Mouse (Mus musculus) R1 (cell line): ENCODE results near the gene Arhgap20.

Source experiments
- DNase-seq: peaks from one replicate; pipeline ENCODE4 v3.0.0-alpha.2; 2018; ENCODE audit warnings: low read depth, low spot score

The Arhgap20 gene

DNA sequence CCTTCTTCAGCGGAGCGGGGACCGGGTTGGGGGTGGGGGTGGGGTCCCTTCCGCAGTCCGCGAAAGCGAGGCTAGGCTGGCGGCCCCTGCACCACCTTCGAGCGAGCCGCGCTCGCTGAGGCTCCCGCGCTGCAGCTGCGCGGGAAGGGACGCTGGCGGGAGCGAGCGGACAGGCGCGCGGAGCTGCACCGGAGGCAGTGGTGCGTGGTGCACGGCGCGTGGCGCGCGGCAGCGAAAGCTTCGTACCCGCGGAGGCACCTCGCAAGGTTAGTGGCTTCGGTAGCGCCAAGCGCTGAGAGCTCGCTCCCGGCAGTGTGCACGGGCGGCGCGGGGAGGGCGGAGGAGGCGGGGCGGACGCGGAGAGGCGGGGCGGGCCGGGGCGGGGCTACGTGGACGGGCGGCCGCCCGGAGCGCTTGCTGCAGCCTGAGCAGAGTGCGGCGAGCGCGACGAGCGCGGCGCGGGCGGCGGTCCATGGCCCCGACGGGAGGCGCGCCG lies at the start of gene Arhgap20:
Gene Arhgap20, plus strand, starts transcription at position 417 of the 496 bp plus-strand sequence.
- peak; percentile 70 for DNase-seq

DNA sequence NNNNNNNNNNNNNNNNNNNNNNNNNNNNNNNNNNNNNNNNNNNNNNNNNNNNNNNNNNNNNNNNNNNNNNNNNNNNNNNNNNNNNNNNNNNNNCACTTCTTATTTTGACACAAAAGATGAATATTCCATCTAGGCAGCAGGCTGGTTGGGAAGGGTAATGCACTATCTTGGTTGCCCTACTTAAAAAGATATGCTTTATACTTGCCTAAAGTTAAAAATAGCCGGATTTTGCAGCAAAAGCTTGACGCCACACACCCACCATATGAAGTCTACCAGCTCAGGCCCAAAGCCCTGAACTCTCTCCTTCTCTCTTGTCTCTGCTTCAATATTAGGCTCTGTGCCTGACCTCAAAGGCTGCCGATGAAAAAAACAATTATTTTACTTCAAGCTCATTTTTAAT lies 46.3 kb upstream of the Arhgap20 start:
- DNase-seq = no peak

- peak; percentile 5 for DNase-seq
Measured at GRCm38 (mm10) chr9:51727960-51728359, 37.2 kb upstream of the Arhgap20 start.

DNA sequence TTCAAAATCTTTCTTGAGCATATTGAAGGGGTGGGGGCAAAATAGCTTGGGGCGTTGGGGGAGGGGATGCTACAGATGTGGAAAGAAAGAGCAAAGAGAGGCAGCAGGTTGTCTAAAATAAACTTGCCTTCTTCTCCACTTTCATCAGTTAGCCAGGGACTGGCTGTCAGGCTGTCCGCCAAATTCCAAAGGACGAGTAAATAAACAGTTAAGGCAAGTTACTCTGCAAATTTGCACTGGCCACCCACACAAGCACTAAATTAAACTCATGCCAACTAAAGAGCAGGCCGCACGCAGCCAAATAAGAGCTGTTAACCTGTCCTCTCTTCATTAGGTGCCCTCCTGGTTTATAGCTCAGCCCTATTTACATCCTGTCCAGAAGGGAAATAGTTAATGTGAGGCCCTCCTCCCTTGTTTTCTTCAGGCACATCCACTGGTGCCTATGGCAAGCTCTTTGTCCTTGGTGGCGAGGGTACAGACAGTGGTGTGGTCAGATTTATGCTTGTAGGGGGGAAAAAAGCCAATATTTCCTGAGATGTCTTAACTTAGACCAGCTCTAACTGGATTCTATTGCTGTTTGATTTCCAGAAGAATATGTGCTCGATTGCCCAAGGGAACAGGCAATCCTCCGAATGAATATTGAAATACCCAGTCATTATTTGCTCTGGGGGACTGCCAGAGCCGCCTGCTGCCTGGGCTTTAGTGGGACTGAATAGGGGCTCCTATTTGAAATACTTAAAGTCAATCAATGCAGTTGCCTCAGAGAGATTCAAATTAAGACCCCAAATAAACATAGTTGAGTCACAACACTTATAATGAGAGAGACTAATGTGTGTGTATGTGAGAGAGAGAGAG lies 29.7 kb upstream of the Arhgap20 start:
- DNase-seq = no peak

- DNase-seq = no peak
Measured at GRCm38 (mm10) chr9:51736750-51737368, 28.3 kb upstream of the Arhgap20 start.

DNA sequence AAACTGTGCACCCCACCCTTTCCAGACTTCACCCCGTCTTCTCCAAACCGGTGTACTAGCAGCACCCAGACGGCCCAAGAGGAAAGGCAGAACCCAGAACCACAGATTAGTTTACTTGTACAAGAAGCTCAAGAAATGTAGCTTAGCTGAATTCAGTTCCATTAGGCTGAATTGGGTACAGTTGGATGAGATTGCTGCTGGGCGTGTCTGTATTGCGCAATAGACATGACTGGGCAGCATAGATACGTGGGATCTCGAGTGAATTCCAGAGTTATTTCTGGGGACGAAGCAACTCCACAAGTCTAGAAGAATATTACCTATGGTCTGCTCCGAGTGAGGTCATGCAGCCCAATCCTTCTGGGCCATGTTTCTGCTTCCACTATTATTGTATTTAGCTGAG lies 26.8 kb upstream of the Arhgap20 start:
- DNase-seq = no peak

- no peak for DNase-seq
Measured at GRCm38 (mm10) chr9:51739826-51740225, 25.3 kb upstream of the Arhgap20 start.

DNA sequence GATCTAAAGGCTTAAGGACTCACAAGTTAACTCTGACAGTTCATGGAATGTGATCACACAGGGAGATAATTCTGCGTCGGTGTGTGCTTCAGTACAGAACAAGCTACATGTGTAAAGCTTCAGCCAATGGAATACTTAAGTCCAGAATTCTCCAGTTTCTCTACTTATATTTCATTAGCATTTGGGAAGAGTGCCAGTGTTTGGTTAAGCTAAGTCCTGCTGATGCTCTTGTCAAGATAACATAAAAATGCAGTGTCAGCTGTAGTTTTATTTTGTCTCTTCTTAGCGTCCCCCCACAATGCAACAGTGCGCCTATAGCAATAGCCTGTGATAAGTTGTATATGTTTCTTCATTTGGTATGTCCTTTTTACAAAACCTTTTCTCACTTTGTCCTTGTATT lies 15.0 kb upstream of the Arhgap20 start:
- no peak for DNase-seq

- DNase-seq = peak; percentile 19
Measured at GRCm38 (mm10) chr9:51761003-51761402, 4.1 kb upstream of the Arhgap20 start.

GRCm38 (mm10) chr9:51764041-51764875 lies 879 bp upstream of the Arhgap20 start:
- DNase-seq = no peak

- peak; percentile 56 for DNase-seq
Measured at GRCm38 (mm10) chr9:51765417-51766174, 459 bp downstream of the Arhgap20 start.

DNA sequence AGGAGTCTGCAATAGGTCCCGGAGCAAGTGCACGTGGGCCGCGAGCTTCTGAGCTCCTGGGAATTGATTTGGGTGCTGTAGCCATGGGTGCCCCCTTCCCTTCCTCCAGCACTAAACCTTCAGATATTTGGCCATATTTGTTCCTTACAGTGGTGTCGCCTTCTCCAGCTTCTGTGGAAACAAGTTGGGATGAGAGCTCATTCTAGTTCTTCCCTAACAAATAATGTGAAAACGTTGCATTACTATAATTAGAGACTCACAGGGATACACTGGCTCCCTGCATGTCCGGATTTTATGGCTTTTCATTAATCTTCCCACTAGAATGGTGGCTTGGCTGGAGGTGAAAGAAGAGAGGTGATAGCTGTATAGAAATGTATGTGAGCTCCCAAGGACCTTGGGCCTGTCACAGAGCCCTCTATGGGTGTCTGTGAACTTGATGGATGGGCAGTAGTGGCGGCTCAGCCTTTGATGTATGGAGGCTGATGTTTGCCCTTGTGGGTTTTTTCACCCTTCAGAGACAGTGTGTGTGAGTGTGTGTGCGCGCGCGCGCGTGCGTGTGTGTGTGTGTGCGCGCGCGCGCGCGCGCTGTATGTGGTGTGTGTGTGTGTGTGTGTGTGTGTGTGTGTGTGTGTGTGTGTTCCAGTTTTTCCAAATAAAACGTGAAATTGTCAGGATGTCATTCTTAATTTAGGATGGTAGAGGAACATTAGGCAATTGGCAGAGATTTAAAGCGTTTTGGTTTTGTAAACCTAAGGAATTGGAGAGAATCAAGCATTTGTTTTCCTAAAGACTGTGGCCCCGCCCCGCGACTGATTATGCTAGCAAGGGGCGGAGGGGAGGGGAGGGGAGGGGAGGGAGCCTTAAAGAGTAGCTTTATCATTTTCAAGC lies 1.3 kb downstream of the Arhgap20 start:
- DNase-seq = peak; percentile 43

- DNase-seq = no peak
Measured at GRCm38 (mm10) chr9:51774201-51774600, 9.1 kb downstream of the Arhgap20 start.

GRCm38 (mm10) chr9:51776459-51776858 lies 11.3 kb downstream of the Arhgap20 start:
- DNase-seq = no peak

DNA sequence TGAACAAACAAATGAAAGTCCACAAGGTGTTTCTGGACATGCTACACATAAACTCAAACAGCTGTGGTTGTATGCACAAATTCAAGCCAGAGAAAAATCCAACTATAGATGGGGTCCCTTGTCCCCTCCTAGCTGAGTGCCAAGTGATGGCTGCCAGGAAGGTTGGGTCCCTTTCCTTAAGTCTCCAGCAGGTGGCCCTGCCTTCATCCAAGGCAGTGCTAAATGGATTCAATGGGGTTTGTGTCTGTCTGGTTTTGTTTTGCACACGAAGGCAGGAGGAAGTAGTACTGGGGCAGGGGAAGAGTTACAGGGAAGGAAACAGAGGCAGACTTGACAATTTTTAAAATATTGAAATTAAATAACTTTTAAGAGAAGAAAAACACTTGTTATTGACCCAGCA lies 12.0 kb downstream of the Arhgap20 start:
- DNase-seq = peak; percentile 61

- no peak for DNase-seq
Measured at GRCm38 (mm10) chr9:51779232-51779631, 14.1 kb downstream of the Arhgap20 start.

DNA sequence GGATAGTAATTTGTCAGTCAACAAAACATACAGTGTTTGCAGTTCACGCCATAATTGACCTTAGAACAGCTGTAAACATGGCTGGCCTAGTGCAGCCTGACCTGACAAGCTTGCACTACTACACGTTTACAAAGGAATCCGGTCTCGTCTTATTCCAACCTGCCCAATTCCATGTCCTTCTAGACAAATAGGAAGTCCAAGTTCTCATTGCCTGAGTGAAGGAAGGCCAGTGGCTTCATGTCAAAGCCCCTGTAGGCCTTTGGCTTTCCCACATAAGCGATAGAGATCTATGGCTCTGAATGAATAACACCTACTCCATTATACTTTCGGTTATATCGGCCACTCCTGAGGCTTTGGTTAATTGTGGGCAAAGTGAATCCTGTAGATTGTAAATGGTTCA lies 16.0 kb downstream of the Arhgap20 start:
- DNase-seq = no peak

- DNase-seq = peak; percentile 21
Measured at GRCm38 (mm10) chr9:51787380-51787779, 22.2 kb downstream of the Arhgap20 start.

GRCm38 (mm10) chr9:51788466-51788865 lies 23.3 kb downstream of the Arhgap20 start:
- no peak for DNase-seq

- DNase-seq = no peak
Measured at GRCm38 (mm10) chr9:51795206-51795605, 30.1 kb downstream of the Arhgap20 start.
